Mouse (Mus musculus): ENCODE data around the gene Art2b. TPM values are rescaled to one million over a fixed set of nuclear protein-coding genes. Genes with fewer than 3 reads are reported as not detected.
A peak's percentile ranks its signal among the peaks of the same experiment; 100 is the strongest.
"Not testable (repeated sequence)": the region's sequence is repeated elsewhere in the genome, so short reads cannot be mapped to it uniquely, and the experiment has no call there.

Gene Art2b
- 0.22 and 0.30 TPM in 2 replicates for polyA plus RNA-seq (2015; fragmentation: Nextera tagmentation; extraction: Ambion mirVana)

GRCm38 (mm10) chr7:101585408-101585807 lies at the start of gene Art2b:
TSS of gene Art2b (minus strand) at chr7:101585600.
- peak; percentile 40 for DNase-seq (ENCODE audit: low spot score)

DNA sequence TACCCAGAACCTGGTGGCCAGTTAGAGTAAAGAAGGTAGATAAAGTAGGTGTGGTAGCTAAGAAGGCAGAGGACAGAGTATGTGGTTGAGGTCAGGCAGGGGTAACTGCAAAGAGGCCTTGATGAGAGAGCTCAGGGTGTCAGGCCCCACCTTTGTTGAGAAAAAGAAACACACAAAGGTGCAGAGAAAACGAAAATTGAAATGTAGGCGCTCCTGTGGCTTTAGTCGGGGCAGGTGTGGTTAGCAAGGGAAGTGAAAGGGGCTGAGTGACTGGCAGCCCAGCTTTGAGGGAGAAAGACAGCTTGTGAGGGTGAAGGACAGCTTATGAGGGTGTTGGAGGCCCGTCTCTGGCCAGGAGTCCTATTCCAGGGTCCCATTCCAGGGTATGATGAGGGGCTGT lies 49.1 kb upstream of the Art2b start:
- DNase-seq (ENCODE audit: low spot score): peak; percentile 31

- no peak for DNase-seq (ENCODE audit: low spot score)
Observed at GRCm38 (mm10) chr7:101633629-101634177, 48.3 kb upstream of the Art2b start.

GRCm38 (mm10) chr7:101628481-101628880 lies 43.1 kb upstream of the Art2b start:
- no peak for DNase-seq (ENCODE audit: low spot score)

DNA sequence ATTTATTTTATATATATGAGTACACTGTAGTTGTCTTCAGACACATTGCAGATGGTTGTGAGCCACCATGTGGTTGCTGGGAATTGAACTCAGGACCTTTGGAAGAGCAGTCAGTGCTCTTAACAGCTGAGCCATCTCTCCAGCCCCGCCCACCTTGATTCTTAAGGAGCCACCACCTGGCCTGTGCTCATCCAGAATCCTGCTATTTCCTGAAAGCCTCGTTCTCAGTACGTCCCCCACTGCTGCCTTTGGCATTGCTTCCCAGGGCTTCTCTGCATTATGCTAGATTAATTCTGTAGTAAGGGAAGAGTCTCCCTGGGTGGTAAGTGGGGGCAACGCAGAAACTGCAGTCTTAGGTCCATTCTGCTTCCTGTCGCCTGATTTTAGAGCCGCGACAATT lies 41.8 kb upstream of the Art2b start:
- not testable (repeated sequence) for DNase-seq (ENCODE audit: low spot score)

GRCm38 (mm10) chr7:101624283-101624682 lies 38.9 kb upstream of the Art2b start:
- DNase-seq (ENCODE audit: low spot score): no peak

- DNase-seq (ENCODE audit: low spot score): not testable (repeated sequence)
Observed at GRCm38 (mm10) chr7:101621861-101622260, 36.5 kb upstream of the Art2b start.

- peak; percentile 60 for DNase-seq (ENCODE audit: low spot score)
Observed at GRCm38 (mm10) chr7:101620373-101620772, 35.0 kb upstream of the Art2b start.

GRCm38 (mm10) chr7:101618273-101618672 lies 32.9 kb upstream of the Art2b start:
- no peak for DNase-seq (ENCODE audit: low spot score)

DNA sequence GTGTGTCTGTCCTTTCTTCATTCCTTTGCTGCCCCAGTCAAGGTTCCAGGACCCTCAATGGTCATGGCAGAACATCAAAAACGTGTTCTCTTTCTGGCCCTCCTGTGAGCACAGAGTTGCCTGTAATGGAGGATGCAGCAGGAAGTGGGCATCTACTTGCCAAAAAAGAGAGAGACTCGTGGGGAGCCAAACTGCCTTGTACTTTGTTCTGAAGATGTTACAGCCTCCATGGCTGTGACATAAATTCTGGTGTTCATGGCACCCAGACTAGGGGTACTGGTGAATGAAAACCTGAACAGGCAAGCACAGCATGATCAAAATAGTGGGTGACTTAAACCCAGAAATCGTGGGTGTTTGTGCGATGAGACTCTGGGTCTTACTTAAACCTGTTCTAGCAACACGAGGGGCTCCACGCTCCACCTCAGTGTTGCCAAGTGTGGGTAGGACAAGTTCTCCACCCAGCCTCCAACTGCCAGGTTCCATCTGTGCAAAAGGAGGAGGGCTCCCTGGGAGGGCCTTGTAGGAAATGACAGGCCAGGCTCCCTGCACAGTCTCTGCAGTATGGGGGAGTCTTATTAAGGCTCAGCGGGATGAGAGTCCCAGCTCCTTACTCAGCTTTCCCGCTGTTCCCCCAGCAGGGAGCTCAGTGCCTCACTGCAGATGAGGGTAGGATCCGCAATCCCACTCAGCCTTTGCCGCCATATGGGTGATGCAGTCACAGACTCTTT lies 32.2 kb upstream of the Art2b start:
- DNase-seq (ENCODE audit: low spot score): peak; percentile 37

- DNase-seq (ENCODE audit: low spot score): no peak
Observed at GRCm38 (mm10) chr7:101616136-101616835, 30.9 kb upstream of the Art2b start.

GRCm38 (mm10) chr7:101615406-101615805 lies 30.0 kb upstream of the Art2b start:
- no peak for DNase-seq (ENCODE audit: low spot score)

DNA sequence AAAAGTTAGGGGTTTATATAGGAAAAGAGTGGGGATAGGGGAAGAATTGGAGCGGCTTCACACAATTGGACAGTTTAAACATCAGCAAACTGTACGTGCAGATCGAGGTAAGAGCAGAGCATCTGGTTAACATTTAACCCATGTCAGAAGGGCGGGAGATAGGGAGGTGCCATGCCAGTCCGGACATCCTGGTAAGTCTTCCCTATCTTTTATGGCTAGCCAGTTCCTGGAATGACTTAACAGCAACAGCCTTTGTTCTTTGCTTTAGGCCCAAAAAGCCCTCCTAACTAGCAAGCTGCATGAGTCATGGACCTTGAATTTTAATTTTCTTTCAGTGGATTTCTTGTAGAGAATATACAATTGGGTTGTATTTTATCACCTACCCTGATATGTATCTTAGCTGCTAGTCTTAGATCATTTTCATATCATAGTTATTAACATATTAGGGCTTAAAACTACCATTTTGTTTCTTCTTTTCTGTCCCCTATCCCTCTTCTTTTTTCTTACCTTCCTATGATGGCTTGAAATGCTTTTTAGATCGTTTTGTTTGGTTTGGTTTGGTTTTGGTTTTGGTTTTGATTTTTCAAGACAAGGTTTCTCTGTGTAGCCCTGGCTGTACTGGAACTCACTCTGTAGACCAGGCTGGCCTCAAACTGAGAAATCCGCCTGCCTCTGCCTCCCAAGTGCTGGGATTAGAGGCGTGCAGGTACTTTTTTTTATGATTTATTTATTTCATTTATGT lies 27.6 kb upstream of the Art2b start:
- DNase-seq (ENCODE audit: low spot score): not testable (repeated sequence)

DNA sequence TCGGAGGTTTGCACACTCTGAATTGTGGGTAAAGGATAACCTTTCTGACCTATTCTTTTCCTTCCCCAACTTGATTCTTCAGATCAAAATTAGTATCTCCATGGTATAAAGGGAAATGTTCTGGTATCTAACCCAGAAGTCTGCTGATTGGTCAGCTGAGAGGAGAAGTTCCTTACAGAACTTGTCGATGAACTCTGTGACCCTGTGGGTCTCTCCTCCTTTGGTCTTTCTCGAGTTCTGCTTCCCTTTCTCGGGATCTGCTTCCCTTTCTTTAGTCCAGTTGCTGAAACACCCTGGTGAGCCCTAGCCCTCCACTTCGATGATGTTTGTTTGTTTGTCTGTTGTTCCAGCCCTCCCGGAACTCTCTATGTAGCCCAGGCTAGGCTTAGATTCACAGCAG lies 22.4 kb upstream of the Art2b start:
- DNase-seq (ENCODE audit: low spot score): no peak

DNA sequence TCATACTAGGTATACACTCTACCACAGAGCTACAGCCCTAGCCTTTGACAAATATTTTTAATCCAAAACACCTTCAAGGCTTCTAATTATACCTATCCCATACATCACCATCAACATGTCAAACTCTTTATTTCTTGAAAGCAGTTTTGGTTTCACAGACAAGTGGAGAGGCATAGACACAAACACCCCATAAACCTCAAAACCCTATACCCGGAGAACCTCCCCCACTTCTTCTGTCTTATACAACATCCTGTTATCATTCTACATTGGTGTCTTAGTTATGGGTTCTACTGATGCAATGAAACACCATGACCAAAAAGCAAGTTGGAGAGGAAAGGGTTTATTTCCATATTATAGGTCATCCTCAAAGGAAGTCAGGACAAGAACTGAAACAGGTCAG lies 15.0 kb upstream of the Art2b start:
- no peak for DNase-seq (ENCODE audit: low spot score)

DNA sequence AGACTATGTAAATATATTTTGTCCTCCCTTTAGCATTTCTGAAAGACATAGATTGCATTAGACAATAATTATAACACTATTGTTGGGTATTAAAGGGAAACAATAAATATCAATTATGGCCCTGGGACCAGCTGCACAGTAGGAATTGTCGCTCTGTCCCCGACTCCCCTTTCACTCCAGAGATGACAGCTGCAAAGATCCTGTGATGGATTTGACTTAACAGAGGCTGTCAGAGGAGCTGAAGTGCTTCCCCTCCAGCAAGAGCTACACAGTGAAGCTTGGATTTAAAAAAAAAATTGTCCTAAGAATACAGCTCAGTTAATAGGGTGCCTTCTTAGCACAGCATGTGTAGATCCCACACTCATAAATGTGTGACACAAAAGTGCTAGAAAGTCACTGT lies 13.1 kb upstream of the Art2b start:
- no peak for DNase-seq (ENCODE audit: low spot score)

GRCm38 (mm10) chr7:101594969-101595368 lies 9.6 kb upstream of the Art2b start:
- DNase-seq (ENCODE audit: low spot score): no peak

- DNase-seq (ENCODE audit: low spot score): not testable (repeated sequence)
Observed at GRCm38 (mm10) chr7:101584271-101584670, 1.1 kb downstream of the Art2b start.

GRCm38 (mm10) chr7:101582012-101582411 lies 3.4 kb downstream of the Art2b start:
- no peak for DNase-seq (ENCODE audit: low spot score)

DNA sequence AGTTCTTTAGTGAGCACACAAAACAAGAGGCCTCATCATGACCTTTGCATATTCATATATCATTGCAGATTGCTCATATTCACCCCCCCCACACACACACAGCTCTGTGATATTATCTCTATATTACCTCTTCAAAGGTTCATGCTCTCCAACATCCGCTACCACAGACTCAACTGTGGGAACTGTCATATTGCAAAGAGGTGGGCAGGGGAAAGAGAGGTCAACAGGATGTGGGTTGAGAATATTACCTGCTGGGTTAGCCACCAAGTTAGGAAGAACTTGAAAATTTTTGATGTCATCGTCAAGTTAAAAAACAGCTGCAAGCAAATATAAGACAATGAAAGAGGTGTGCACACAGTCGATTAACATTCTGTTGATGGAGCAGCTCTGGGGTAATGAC lies 4.5 kb downstream of the Art2b start:
- DNase-seq (ENCODE audit: low spot score): peak; percentile 65

- DNase-seq (ENCODE audit: low spot score): no peak
Observed at GRCm38 (mm10) chr7:101574413-101574812, 11.0 kb downstream of the Art2b start.

DNA sequence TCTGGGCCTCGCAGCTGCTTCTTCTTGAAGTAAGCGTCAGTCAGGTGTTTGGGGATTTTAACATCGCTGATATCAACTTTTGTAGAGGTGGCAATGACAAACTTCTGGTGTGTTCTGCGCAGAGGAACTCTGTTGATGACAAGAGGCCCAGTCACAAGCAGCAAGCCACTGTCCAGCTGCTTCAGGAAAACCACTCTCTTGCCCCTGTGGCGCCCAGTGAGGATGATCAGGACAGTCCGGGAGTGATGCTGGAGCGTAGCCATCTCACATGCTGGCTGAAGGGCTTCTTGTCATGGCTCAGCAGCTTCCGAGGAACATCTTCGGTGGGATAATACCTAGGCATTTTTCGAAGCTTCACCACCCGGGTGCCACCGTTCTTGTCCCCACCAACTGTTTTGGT lies 11.8 kb downstream of the Art2b start:
- DNase-seq (ENCODE audit: low spot score): not testable (repeated sequence)
